Mouse (Mus musculus) liver, adult 2 months (tissue): ENCODE measurements around the gene Lhx9.

Source experiments
- CTCF ChIP-seq: fragments of 200-500 bp; IDR thresholded peaks from 2 replicates; pipeline ENCODE4 v1.5.1; 2011; ENCODE audit warnings: low read depth, low read length, control low read depth
- POLR2A ChIP-seq: fragments of 200-500 bp; IDR thresholded peaks from 2 replicates; pipeline ENCODE4 v1.6.1; 2011; ENCODE audit warnings: low read length, control low read depth; ENCODE audit not compliant: insufficient read depth; ENCODE audit errors: extremely low read depth

- no peak for TF ChIP-seq CTCF
- TF ChIP-seq POLR2A, result no peak
Observed at GRCm38 (mm10) chr1:138826841-138827240, 21.5 kb downstream of the Lhx9 start.
